Mouse (Mus musculus) G1E-ER4 (cell line): ENCODE measurements around the gene Plekhb1. TPM values are rescaled to one million over a fixed set of nuclear protein-coding genes. Genes with fewer than 3 reads are reported as not detected.

Source experiments
- GATA1 ChIP-seq: IDR thresholded peaks from one replicate; pipeline ENCODE4 v1.8.0; 2012; ENCODE audit warnings: low read length, inconsistent platforms
- polyA plus RNA-seq: library from polyadenylated mRNA; stranded (reverse); fragments of >175 nt; gene quantifications from 2 replicates; pipeline ENCODE4 v1.2.3, GENCODE M21; 2012

The Plekhb1 gene
- polyA plus RNA-seq, 1 experiment = not detected

DNA sequence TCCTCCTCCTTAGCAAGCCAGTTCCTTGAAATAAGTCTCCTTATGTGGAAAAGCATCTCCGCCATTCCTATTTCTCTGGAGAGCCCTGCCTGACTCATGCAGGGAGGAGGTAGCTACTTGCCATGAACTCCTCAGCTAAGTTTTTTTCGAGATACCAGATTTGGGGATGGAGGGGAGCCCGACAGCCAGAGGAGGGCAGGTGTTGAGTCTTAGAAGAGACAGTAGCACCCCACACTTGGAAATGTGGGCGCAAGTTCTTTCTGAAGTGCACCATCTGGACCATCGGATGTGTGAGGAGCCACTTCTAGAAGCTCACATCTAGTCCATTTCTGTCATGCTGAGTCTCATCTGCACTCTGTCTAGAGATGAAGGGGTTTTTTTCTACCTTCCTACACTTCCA is 8.4 kb upstream of the Plekhb1 start:
- no peak for TF ChIP-seq GATA1

DNA sequence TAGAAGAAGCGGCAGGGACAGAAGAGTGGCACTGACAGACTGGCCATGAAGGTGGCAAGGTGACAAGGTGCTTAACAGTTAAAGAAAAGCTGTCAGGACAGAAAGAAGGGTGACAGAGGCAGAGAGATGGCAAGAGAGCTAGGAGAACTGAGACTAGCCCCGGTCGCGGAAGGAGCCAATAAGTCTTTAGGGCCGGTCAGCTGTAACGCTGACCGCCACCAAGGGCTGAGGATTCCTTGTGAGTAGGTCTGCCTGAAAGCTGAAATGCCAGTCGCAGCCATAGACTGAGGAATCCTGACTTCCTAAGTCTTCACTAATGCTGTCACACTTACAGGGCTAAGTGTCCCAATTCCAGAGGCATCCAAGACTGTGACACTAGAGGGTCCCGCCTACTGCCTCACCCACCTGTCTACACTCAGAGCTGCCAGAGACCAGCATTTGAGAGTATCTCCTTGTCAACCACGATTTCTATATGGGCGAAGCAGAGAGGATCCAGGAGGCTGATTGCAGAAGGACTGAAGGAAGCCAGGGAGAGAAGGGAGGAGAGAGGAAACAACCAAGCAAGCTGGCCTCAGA is 1.6 kb upstream of the Plekhb1 start:
- no peak for TF ChIP-seq GATA1

- TF ChIP-seq GATA1 = no peak
Measured at GRCm38 (mm10) chr7:100663190-100663589, 976 bp upstream of the Plekhb1 start.

- no peak for TF ChIP-seq GATA1
Measured at GRCm38 (mm10) chr7:100661264-100661663, 950 bp downstream of the Plekhb1 start.

- TF ChIP-seq GATA1 = no peak
Measured at GRCm38 (mm10) chr7:100658093-100658578, 4.1 kb downstream of the Plekhb1 start.

DNA sequence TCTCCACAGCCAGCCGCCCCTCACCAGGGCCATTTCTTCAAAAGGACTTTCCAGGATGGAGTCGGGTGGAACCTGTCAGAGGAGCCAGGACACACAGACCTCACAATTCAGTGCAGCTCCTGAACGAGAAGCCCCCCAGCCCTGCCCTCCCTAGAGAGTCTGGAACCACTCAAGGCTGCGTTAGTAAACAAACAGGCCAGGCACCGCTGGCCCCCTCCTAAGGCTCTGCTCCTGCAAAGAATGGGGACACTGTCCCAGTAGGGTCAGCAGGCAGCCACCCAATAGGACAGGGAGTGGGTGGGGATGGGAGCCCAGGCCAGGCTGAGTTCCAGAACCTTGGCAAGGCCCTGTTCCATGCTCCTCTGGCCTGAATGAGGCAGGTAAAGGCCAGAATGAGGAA is 5.5 kb downstream of the Plekhb1 start:
- no peak for TF ChIP-seq GATA1

- TF ChIP-seq GATA1 = no peak
Measured at GRCm38 (mm10) chr7:100654441-100654840, 7.8 kb downstream of the Plekhb1 start.

GRCm38 (mm10) chr7:100653480-100654266 is 8.5 kb downstream of the Plekhb1 start:
- TF ChIP-seq GATA1 = no peak

- TF ChIP-seq GATA1 = no peak
Measured at GRCm38 (mm10) chr7:100651011-100651410, 11.2 kb downstream of the Plekhb1 start.

DNA sequence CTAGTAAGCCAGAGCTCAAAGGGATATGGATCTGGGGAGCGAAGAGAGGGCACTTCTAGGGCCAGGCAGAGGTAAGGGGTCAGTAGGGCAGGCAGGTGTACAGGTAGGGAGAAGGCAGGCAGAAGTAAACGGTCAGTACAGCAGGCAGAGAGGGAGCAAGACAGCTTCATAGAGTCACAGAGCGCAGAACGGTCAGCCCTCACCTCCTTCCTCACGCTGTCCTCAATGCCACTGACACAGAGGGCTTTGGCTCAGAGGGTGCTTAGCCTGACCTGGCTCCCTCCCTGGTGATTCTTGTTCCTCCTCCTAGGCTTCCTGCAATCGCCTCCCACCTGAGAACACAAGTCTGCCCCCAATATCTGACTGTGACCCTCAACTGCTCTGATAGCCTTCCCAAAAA is 11.8 kb downstream of the Plekhb1 start:
- TF ChIP-seq GATA1 = no peak

- no peak for TF ChIP-seq GATA1
Measured at GRCm38 (mm10) chr7:100649826-100650225, 12.4 kb downstream of the Plekhb1 start.

- TF ChIP-seq GATA1 = no peak
Measured at GRCm38 (mm10) chr7:100649095-100649494, 13.1 kb downstream of the Plekhb1 start.

DNA sequence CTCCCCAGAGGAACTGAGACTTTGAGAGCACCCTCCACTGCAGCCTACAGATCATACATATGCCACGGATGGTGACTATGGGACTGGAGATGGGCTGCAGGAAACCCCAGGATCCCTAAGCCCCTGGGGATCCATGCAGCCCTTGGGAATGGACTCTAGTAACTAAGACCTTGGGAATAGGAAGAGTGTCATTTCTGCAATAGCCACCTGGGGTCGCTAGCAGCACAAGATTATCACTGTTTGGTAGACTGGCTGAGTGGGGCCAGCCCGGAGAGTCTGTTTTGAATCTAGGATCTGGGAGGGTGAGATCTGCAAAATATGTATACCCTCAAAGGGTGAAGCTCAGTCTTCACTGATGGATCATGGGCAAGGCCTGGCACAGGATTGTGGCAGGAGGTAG is 17.1 kb downstream of the Plekhb1 start:
- TF ChIP-seq GATA1 = no peak

DNA sequence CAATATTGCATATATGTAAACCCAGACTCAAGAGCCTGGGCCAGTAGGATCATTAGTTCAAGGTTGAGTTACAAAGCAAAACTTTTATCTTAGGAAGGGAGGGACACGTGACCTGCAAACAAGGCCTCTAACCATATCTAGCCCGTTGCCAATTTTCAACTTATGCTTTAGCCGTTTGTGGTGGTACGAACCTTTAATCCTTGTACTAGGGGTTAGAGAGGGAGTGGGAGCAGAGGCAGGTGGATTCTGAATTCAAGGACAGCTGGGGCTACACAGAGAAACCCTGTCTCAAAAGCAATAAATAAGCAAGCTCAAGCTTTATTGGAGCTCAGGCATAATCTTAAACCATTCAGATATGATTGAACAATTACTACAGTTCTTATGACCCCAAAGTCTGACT is 19.8 kb downstream of the Plekhb1 start:
- TF ChIP-seq GATA1 = no peak

DNA sequence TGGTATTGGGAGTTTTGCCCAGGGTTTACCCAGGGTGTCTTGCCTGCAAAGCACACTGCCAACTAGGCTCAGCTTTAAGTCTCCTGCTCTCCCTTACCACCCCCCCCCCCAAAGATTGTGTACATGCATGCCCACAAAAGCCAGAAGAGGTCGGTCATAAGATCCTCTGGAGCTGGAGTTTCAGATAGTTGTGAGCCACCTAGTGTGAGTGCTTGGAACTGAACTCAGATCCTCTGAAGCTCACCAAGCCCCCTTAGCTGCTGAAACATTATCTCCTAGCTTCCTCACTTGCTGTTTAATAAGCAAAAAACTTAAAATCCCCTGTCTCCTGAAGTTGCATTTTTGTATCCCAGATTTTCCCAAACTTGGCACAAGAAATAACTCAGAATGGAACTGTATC is 24.6 kb downstream of the Plekhb1 start:
- no peak for TF ChIP-seq GATA1

DNA sequence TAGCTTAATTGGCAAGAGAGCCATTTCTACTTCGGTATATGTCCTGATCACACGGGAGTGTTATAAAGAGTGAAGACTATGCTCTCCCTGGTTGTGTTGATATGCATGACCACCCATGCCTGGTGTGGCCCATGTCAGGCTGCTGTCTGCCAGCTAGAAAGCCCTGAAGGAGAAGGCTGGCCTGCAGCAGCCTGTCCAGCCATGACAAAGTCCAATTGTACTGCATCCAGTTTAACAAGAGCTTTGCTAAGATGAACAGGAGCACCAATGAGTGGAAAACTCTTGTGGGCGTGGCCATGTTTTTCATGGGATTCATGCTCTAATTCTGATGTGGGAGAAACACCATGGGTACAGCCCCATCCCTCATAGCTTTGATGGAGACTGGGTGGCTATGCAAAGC is 37.7 kb downstream of the Plekhb1 start:
- TF ChIP-seq GATA1 = no peak

DNA sequence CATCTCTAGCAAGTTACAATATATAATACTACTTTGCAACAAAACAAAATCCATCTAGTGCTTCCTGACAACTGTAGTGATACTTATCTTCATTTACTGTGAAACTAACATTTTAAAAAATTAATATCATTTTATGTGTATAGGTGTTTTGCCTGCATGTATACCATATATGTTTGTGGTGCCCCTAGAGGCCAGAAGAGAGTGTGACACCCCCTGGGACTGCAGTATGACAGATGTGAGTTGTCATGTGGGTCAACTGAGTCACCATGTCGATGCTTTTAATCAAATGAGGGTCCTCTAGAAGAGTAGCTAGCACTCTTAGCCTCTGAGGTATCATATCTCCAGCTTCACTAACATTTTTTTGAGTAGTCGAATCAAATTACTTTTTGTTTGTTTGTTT is 39.9 kb downstream of the Plekhb1 start:
- TF ChIP-seq GATA1 = no peak
